Mouse (Mus musculus) kidney, embryonic 15.5 days (tissue): ENCODE data around the gene Armt1. TPM values are rescaled to one million over a fixed set of nuclear protein-coding genes. Genes with fewer than 3 reads are reported as not detected.

Source experiments
- ATAC-seq: fragments of 200-750 bp; cut with Nextera tagmentation; replicated peaks from 2 replicates; pipeline ENCODE4 v1.8.0; 2017; ENCODE audit warnings: moderate TSS enrichment; ENCODE audit not compliant: low FRiP score
- H3K27ac ChIP-seq: fragments of 300-500 bp; sonication (generic); 2 replicates; pipeline ENCODE4 v1.5.1; 2015; ENCODE audit warnings: mild to moderate bottlenecking, inconsistent platforms
- H3K27me3 ChIP-seq: fragments of 300-500 bp; sonication (generic); 2 replicates; pipeline ENCODE4 v1.6.1; 2015; ENCODE audit warnings: inconsistent platforms
- H3K36me3 ChIP-seq: fragments of 300-500 bp; sonication (generic); 2 replicates; pipeline ENCODE4 v1.6.1; 2015; ENCODE audit warnings: inconsistent platforms
- H3K4me1 ChIP-seq: fragments of 300-500 bp; sonication (generic); 2 replicates; pipeline ENCODE4 v1.6.1; 2015; ENCODE audit warnings: inconsistent platforms
- H3K4me2 ChIP-seq: fragments of 300-500 bp; sonication (generic); 2 replicates; pipeline ENCODE4 v1.6.1; 2015; ENCODE audit warnings: moderate library complexity, mild to moderate bottlenecking, inconsistent platforms
- H3K4me3 ChIP-seq: fragments of 300-500 bp; sonication (generic); replicated peaks from 2 replicates; pipeline ENCODE4 v1.5.1; 2015; ENCODE audit warnings: mild to moderate bottlenecking, inconsistent platforms
- H3K9ac ChIP-seq: fragments of 300-500 bp; sonication (generic); 2 replicates; pipeline ENCODE4 v1.6.1; 2015; ENCODE audit warnings: mild to moderate bottlenecking, inconsistent platforms
- H3K9me3 ChIP-seq: fragments of 300-500 bp; sonication (generic); replicated peaks from 2 replicates; pipeline ENCODE4 v1.6.1; 2016; ENCODE audit warnings: inconsistent platforms
- WGBS: fragments of 180-500 bp; shearing (Covaris S2); methylation state at CpG from one replicate; pipeline ENCODE4 v1.1.7; 2015; ENCODE audit warnings: mixed read lengths; 5-methylcytosine and 5-hydroxymethylcytosine counted together
- polyA plus RNA-seq: library from polyadenylated mRNA; unstranded; fragments of >200 nt; fragmentation: Nextera tagmentation; extraction: Ambion mirVana; gene quantifications from 2 replicates; pipeline ENCODE4 v1.2.1, GENCODE M21; 2015

Armt1 gene
- polyA plus RNA-seq, 1 experiment from 2014 or later: 23.3 TPM

- no peak overlapping the region for H3K4me2 ChIP-seq
- H3K27me3 ChIP-seq: no peaks in the 10 kb centered on the region
- no peaks in the 10 kb centered on the region for H3K36me3 ChIP-seq
- no peak for ATAC-seq
- no peak overlapping the region for H3K4me3 ChIP-seq
- no peak overlapping the region for H3K9ac ChIP-seq
- H3K9me3 ChIP-seq: no peaks in the 10 kb centered on the region
- 0 out of 2 replicates have a peak, but pooled peaks cover 3% of the 10 kb centered on the region for H3K4me1 ChIP-seq
- H3K27ac ChIP-seq: no peak overlapping the region
- 73% methylated on average over 1 of the region's 1 CpGs for WGBS
These were observed 59.8 kb downstream of the Armt1 start for GRCm38 (mm10) chr10:4492045-4492444.

GRCm38 (mm10) chr10:4492909-4493308, 60.6 kb downstream of the Armt1 start:
- WGBS: 21% methylated on average over 4 of the region's 4 CpGs
- Histone ChIP-seq H3K36me3 (no peaks in the 10 kb centered on the region), H3K4me2 (no peak overlapping the region), H3K27me3 (no peaks in the 10 kb centered on the region), H3K9ac (no peak overlapping the region), H3K4me1 (0 out of 2 replicates have a peak, but pooled peaks cover 3% of the 10 kb centered on the region), H3K27ac (no peak overlapping the region), H3K9me3 (no peaks in the 10 kb centered on the region), H3K4me3 (no peak overlapping the region)
- ATAC-seq: 0 out of 2 replicates have a peak, but pooled peaks have one; percentile 56

- no peaks in the 10 kb centered on the region for H3K27me3 ChIP-seq
- no peak overlapping the region for H3K4me3 ChIP-seq
- no peak for ATAC-seq
- WGBS: 51% methylated on average over 8 of the region's 8 CpGs
- H3K4me2 ChIP-seq: no peak overlapping the region
- no peak overlapping the region for H3K9ac ChIP-seq
- no peaks in the 10 kb centered on the region for H3K36me3 ChIP-seq
- no peak overlapping the region for H3K27ac ChIP-seq
- no peaks in the 10 kb centered on the region for H3K4me1 ChIP-seq
- H3K9me3 ChIP-seq: no peaks in the 10 kb centered on the region
These were observed 71.0 kb downstream of the Armt1 start for GRCm38 (mm10) chr10:4503251-4503650.

Other genes with a start within 250 kb of the Armt1 start
- gene Akap12, start 166.1 kb upstream of the Armt1 start, polyA plus RNA-seq: 78.0 and 94.1 TPM in 2 replicates
- gene Zbtb2, start 44.4 kb upstream of the Armt1 start, polyA plus RNA-seq: 17.8 and 17.9 TPM in 2 replicates
- 56.9 and 59.8 TPM in 2 replicates for gene Rmnd1, start 79 bp upstream of the Armt1 start, polyA plus RNA-seq
- 1.5 and 1.8 TPM in 2 replicates for gene Ccdc170, start 50.0 kb downstream of the Armt1 start, polyA plus RNA-seq
- 1.9 and 2.2 TPM in 2 replicates for gene Esr1, start 179.1 kb downstream of the Armt1 start, polyA plus RNA-seq